Mouse (Mus musculus) 416B (cell line): ENCODE measurements at regions not wholly inside any gene's neighbourhood (a gene's known extent, or its start where the extent isn't known, plus 50 kb on each side); places are given as distances from the start of the nearest gene placed in this dataset.
A peak's percentile ranks its signal among the peaks of the same experiment; 100 is the strongest.

Source experiments
- DNase-seq: peaks from one replicate; pipeline ENCODE4 v3.0.0; 2011; ENCODE audit warnings: low read depth

- DNase-seq, result no peak
Observed at GRCm38 (mm10) chr2:47991132-47991531, 822.8 kb upstream of the Acvr2a start.

GRCm38 (mm10) chr2:47994185-47994584, 819.7 kb upstream of the Acvr2a start:
- DNase-seq, result no peak

- no peak for DNase-seq
Observed at GRCm38 (mm10) chr2:48001230-48001629, 812.7 kb upstream of the Acvr2a start.

- DNase-seq, result peak; percentile 80
Observed at GRCm38 (mm10) chr2:48001800-48002507, 812.0 kb upstream of the Acvr2a start.

GRCm38 (mm10) chr2:48010308-48010707, 803.6 kb upstream of the Acvr2a start:
- DNase-seq, result no peak

- no peak for DNase-seq
Observed at GRCm38 (mm10) chr2:48027559-48027958, 786.4 kb upstream of the Acvr2a start.

- DNase-seq, result no peak
Observed at GRCm38 (mm10) chr2:48061375-48061774, 752.5 kb upstream of the Acvr2a start.

- DNase-seq, result no peak
Observed at GRCm38 (mm10) chr2:48063436-48063835, 750.5 kb upstream of the Acvr2a start.

GRCm38 (mm10) chr2:48065162-48065561, 748.7 kb upstream of the Acvr2a start:
- no peak for DNase-seq

- DNase-seq, result no peak
Observed at GRCm38 (mm10) chr2:48082120-48082799, 731.6 kb upstream of the Acvr2a start.

GRCm38 (mm10) chr2:48098287-48098686, 715.6 kb upstream of the Acvr2a start:
- no peak for DNase-seq

- no peak for DNase-seq
Observed at GRCm38 (mm10) chr2:48098931-48099531, 714.9 kb upstream of the Acvr2a start.

- no peak for DNase-seq
Observed at GRCm38 (mm10) chr2:48123662-48124061, 690.2 kb upstream of the Acvr2a start.

- DNase-seq, result no peak
Observed at GRCm38 (mm10) chr2:48138051-48138611, 675.8 kb upstream of the Acvr2a start.

GRCm38 (mm10) chr2:48141281-48141680, 672.6 kb upstream of the Acvr2a start:
- DNase-seq, result no peak

- no peak for DNase-seq
Observed at GRCm38 (mm10) chr2:48154706-48155105, 659.2 kb upstream of the Acvr2a start.

- no peak for DNase-seq
Observed at GRCm38 (mm10) chr2:48172626-48173025, 641.3 kb upstream of the Acvr2a start.

GRCm38 (mm10) chr2:48186161-48186560, 627.7 kb upstream of the Acvr2a start:
- DNase-seq, result no peak

GRCm38 (mm10) chr2:48186609-48187008, 627.3 kb upstream of the Acvr2a start:
- DNase-seq, result no peak

- no peak for DNase-seq
Observed at GRCm38 (mm10) chr2:48211804-48212203, 602.1 kb upstream of the Acvr2a start.

- DNase-seq, result no peak
Observed at GRCm38 (mm10) chr2:48220771-48221170, 593.1 kb upstream of the Acvr2a start.

GRCm38 (mm10) chr2:48223084-48223799, 590.7 kb upstream of the Acvr2a start:
- no peak for DNase-seq
